Mouse (Mus musculus): ENCODE measurements around the gene Arhgap21.

- no peak for TF ChIP-seq CTCF (IDR thresholded peaks at IDR 0.05; ENCODE audit: control insufficient read depth, insufficient read depth, insufficient replicate concordance, low read depth, low read length)
- no peak for TF ChIP-seq POLR2A (IDR thresholded peaks at IDR 0.05; ENCODE audit: control insufficient read depth, low read depth, low read length)
Measured at GRCm38 (mm10) chr2:21016589-21016988, 47.9 kb upstream of the Arhgap21 start.

Data from testis, adult 2 months (tissue).